Mouse (Mus musculus): ENCODE data around the gene Sptbn2.

The Sptbn2 gene

DNA sequence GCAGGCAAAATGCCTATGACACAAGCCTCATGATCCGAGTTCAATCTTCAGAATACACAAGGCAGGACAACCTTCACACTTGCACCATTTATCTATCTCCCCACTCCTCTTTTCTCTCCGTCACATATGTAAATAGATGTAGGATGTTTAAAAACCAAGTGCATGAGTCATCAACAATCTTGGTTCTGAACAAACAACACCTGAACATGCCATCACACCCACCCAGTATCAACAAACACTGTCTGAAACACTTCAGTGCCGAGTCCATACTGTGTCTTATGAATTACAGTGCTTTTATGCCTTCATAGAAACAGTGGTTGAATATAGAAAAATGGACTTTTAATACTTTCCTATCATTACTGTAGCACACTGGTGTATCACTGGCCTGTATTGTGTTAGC lies 61.8 kb downstream of the Sptbn2 start:
- DNase-seq (ENCODE audit: low spot score in 2 of 2): no peak

DNA sequence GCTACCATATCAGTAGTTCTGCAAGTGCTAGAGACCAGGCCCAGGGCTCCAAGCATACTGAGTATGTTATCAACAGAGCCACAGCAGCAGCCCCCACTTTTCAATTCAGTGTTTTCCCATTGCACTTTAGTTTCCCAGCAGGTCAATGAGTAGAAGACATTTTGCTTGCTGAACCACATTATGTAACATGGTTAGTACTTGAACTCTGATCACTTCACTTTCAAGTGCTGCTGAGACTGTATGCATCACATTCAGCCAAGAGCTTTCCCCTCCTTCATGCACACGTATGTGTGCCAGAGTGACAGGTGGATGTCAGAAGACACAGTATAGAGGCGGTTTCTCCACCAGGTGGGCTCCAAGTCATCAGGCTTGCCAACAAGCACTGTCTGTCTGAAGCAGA lies 71.9 kb downstream of the Sptbn2 start:
- DNase-seq (ENCODE audit: low spot score in 2 of 2): no peak

DNA sequence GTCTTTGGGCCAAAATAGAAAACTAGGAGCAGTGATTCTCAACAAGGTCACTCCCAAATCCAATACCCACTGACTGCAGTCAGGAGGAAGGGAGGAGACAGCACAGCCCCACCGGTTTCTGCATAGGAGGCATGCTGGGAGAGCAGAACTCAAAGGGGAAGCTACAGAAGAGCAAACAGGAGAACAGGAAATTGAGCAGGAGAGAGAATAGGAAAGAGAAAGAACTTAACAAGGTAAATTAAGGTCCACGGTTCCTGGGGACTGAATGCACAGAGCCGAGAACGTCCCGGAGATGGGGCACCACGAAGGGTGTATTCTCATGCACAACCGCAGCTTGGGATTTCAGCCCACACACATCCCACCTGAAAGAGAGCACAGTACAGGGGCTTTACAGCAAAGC lies 74.2 kb downstream of the Sptbn2 start:
- no peak for DNase-seq (ENCODE audit: low spot score in 2 of 2)

DNA sequence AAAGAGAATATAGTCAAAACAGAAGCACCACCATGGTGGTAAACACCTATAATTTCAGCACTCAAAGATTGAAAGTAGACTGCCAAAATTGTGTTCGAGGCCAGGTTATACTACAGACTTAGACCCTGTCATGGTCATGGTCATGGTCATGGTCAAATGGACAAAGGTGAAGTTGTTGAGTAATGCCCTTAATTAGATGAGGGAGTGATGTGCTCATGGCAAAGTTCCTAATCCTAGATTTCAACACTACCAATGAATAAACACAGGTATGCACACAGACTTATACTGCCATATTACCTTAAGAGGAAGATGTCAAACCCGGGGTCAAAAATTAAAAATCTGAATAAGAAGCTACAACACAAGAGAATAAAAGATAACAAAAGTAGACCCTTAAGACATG lies 75.3 kb downstream of the Sptbn2 start:
- no peak for DNase-seq (ENCODE audit: low spot score in 2 of 2)

DNA sequence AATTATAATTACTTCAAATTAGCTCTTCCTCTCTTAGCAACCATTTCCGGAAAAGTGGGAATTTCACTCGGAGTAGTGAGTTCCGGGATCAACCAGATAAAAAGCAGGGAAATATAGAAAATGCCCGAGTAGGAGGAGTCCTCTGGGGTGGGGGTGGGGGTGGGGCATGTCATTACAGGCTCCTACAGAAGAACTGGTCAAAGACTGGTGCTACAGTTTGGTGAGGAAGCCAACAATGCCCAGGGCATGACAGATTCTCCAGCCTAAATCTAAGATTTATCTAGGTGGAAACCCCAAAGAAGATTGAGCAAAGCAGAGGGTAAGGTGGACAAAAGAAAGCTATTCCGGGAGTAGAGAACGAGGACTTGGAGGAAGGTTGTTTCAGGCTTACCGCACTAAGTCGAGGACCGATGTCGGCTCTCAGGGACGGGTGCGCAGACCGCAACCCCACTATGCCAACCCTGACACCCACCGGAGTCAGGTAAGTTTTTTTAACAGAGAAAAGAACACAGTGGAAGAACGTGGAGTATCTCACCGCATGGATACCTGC lies 82.4 kb downstream of the Sptbn2 start:
- DNase-seq (ENCODE audit: low spot score in 2 of 2): no peak

DNA sequence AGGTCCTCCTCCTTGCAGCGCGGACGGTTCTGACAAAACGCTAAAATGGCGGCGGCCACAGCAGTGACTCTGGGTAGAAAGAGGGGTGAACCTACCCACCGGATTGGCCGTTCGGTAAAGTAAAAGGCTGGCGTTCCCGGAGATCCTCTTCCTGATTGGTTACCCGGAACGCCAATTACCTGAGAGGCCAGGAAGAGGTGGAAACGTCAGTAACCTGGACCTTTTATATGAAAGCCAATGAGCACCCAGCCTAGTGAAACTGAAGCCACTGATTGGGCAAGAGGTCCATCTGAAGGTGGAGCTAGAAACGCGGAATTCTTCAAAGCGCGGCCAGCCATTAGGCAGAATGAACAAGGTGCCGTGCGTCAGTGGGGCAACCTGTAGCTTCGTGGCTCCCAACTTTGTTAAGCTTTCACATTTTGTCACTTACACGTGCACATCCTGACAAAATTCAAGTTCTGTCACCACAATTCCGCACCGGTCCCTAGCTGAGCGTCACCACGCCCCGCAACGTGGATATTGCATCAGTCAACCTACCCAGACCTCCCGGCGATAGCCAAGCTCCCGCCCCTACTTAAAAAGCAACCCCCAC lies 83.0 kb downstream of the Sptbn2 start, which contains the start of gene Rbm4:
Rbm4 (minus strand) TSS at position 71 of the 592 bp plus-strand sequence.
- DNase-seq (ENCODE audit: low spot score in 2 of 2): peak; percentile 97 to 98

DNA sequence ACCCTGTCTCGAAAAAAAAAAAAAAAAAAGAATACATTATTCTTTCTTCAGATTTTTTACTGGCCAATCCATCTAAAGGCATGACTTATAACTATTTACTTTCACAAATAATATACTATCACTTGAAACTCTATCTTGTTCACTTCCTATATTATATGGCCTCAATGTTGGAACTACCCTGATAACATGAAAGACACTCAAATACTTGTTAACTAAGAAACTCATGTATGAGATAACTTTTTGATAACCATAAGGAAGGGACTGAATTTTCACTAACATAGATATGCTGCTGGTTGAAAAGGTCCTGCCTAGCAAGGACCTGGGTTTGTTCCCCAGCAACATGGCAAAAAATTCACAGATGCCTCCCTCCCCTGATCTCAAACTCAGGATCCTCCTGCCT lies 85.0 kb downstream of the Sptbn2 start:
- no peak for DNase-seq (ENCODE audit: low spot score in 2 of 2)

DNA sequence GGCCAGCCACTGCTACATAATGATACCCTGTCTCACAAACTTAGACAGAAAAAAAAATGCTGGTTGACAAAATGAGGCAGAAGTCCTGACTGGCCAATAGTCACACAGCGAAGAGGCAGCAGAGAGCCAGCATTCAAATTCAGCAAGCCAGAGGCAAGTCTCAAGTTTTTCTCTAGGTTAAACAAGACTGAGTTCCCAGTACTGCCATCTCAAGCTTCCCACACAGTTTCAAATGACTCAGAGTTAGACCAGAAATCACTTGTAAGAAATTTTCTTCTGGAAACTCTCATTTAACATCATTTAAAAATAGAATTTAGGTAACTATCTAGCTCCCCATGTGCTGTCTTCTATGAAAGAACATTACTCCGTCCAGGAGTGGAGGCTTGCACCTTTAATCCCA lies 86.9 kb downstream of the Sptbn2 start:
- DNase-seq (ENCODE audit: low spot score in 2 of 2): no peak

DNA sequence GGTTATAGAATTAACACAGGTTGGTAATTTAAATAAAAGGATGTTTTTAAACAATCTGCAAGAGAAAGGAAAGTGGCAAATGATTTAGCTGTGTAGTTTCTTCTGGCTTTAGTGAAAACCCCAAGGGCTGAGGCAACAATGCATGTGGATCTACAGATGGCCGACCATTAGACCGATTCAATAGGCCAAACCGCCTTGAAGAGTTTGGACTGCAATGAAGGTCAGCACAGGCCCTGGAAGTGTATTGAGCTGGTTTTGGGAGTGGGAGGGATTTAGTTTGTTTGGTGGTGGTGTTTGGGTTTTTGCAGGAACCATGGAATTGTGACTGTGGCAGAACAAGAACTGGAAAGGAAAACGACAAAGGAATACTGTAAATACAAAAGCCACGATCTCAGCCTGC lies 88.1 kb downstream of the Sptbn2 start:
- DNase-seq (ENCODE audit: low spot score in 2 of 2): no peak
